Mouse (Mus musculus) heart, postnatal 0 days (tissue): ENCODE data around the gene Cdk7. TPM values are rescaled to one million over a fixed set of nuclear protein-coding genes. Genes with fewer than 3 reads are reported as not detected.

Experiments used
- ATAC-seq: fragments of 200-750 bp; cut with Nextera tagmentation; 2 replicates; pipeline ENCODE4 v1.8.0; 2017; ENCODE audit warnings: low read depth, moderate number of reproducible peaks, moderate library complexity; ENCODE audit not compliant: insufficient read depth
- DNase-seq: peaks from one replicate; pipeline ENCODE4 v3.0.0-alpha.2; 2016; ENCODE audit warnings: low spot score
- H3K27ac ChIP-seq: fragments of 300-500 bp; sonication (generic); 2 replicates; pipeline ENCODE4 v1.5.1; 2014; ENCODE audit warnings: low read depth, mild to moderate bottlenecking
- H3K27me3 ChIP-seq: fragments of 300-500 bp; sonication (generic); 2 replicates; pipeline ENCODE4 v1.6.1; 2014; ENCODE audit warnings: low read length, mixed read lengths; ENCODE audit not compliant: control insufficient read depth, insufficient read depth
- H3K36me3 ChIP-seq: fragments of 300-500 bp; sonication (generic); replicated peaks from 2 replicates; pipeline ENCODE4 v1.6.1; 2014; ENCODE audit warnings: low read length, mixed read lengths; ENCODE audit not compliant: control insufficient read depth, insufficient read depth
- H3K4me1 ChIP-seq: fragments of 300-500 bp; sonication (generic); 2 replicates; pipeline ENCODE4 v1.6.1; 2014; ENCODE audit warnings: antibody characterized with exemption; ENCODE audit not compliant: control insufficient read depth, insufficient read depth
- H3K4me2 ChIP-seq: fragments of 300-500 bp; sonication (generic); 2 replicates; pipeline ENCODE4 v1.6.1; 2014; ENCODE audit warnings: low read depth, mild to moderate bottlenecking, low read length, moderate library complexity
- H3K4me3 ChIP-seq: fragments of 300-500 bp; sonication (generic); 2 replicates; pipeline ENCODE4 v1.5.1; 2014; ENCODE audit warnings: low read depth, low read length
- H3K9ac ChIP-seq: fragments of 300-500 bp; sonication (generic); replicated peaks from 2 replicates; pipeline ENCODE4 v1.6.1; 2014; ENCODE audit warnings: low read depth, low read length, mixed read lengths
- H3K9me3 ChIP-seq: fragments of 300-500 bp; sonication (generic); replicated peaks from 2 replicates; pipeline ENCODE4 v1.6.1; 2016; ENCODE audit warnings: low read length; ENCODE audit not compliant: control insufficient read depth
- CTCF ChIP-seq: IDR thresholded peaks from 2 replicates; pipeline ENCODE4 v1.5.1; 2016; ENCODE audit warnings: antibody characterized with exemption, control low read depth, low read depth
- EP300 ChIP-seq: IDR thresholded peaks from 2 replicates; pipeline ENCODE4 v1.6.1; 2016; ENCODE audit warnings: antibody characterized with exemption, low read depth
- WGBS: fragments of 180-500 bp; shearing (Covaris S2); extraction: QIAGEN DNeasy Blood & Tissue Kit; methylation state at CpG from one replicate; pipeline ENCODE4 v1.1.7; 2014; 5-methylcytosine and 5-hydroxymethylcytosine counted together
- polyA plus RNA-seq: library from polyadenylated mRNA; unstranded; fragments of >200 nt; fragmentation: Nextera tagmentation; extraction: Ambion mirVana; gene quantifications from 2 replicates; pipeline ENCODE4 v1.2.1, GENCODE M21; 2015
- total RNA-seq: library from RNA; depleted of rRNA; stranded (reverse); fragments of >200 nt; gene quantifications from 2 replicates; pipeline ENCODE4 v1.2.3, GENCODE M21; 2014; ENCODE audit warnings: low replicate concordance

Gene Cdk7
- total and polyA plus RNA-seq, 2 experiments from 2014 or later, result 21.7 to 53.9 TPM

DNA sequence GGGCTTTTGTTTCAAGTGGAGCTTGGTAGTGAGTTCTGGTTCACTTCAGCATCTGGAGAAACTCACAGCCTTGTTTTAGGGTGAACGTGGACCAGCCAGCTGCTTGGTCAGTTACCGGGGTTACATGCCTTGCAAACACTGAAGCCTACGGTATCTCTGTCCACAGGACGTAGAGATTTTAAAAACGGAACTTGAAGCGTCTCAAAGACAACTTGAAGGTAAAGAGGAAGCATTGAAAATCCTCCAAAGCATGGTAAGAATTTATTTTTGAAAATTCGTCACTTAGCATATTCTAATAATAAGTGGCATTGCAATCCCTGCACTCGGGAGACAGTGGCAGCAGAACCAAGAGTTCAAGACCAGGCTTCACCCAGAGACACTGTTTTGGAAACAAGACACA is 49.1 kb downstream of the Cdk7 start:
- H3K36me3 ChIP-seq, result no peaks in the 10 kb centered on the region
- WGBS, result 80% methylated on average over 8 of the region's 8 CpGs
- no peak overlapping the region for H3K9ac ChIP-seq
- H3K4me2 ChIP-seq, result no peak overlapping the region
- TF ChIP-seq CTCF (no peak), EP300 (no peak)
- H3K4me1 ChIP-seq, result no peaks in the 10 kb centered on the region
- ATAC-seq (no peak), DNase-seq (no peak)
- no peak overlapping the region for H3K27ac ChIP-seq
- no peaks in the 10 kb centered on the region for H3K27me3 ChIP-seq
- no peak overlapping the region for H3K4me3 ChIP-seq
- no peaks in the 10 kb centered on the region for H3K9me3 ChIP-seq

DNA sequence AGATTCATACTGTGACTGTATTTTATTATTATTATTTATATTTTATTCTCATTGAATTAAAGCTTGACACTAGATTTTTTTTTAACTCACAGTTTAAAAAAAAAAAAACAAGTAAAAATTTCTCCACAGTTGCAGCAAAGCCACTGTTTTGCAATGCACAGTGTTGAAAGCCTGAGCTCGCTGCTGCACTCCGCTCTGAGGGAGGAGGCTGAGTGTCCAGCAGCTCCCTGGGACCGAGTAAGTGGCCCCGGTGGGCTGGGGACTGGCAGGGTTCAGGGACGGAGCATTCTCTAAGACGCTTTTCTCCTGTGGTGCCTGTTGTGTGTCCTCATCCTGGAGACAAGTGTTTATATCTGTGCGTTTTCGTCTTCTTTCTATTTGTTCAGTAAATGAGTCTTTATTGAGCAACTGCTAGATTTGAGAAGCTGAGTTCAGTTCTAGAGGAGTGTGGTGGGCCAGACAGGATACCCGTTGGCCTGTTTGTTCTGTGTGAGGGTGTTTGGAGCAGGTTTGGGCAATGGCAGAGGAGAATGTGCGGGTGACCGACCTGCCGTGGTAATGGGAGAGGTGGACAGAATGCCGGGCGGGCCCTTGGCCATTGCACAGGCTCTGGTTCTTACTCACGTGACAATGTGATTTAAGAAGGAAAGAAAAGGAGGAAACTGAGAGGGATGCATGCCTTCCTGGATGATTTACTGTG is 54.7 kb downstream of the Cdk7 start:
- Histone ChIP-seq H3K4me1 (no peaks in the 10 kb centered on the region), H3K27ac (no peak overlapping the region), H3K4me2 (no peak overlapping the region), H3K27me3 (no peaks in the 10 kb centered on the region), H3K9me3 (no peaks in the 10 kb centered on the region), H3K9ac (no peak overlapping the region), H3K4me3 (no peak overlapping the region), H3K36me3 (no peaks in the 10 kb centered on the region)
- no peak for TF ChIP-seq EP300
- TF ChIP-seq CTCF, result no peak
- ATAC-seq (no peak), DNase-seq (no peak)
- WGBS, result 77% methylated on average over 15 of the region's 15 CpGs

DNA sequence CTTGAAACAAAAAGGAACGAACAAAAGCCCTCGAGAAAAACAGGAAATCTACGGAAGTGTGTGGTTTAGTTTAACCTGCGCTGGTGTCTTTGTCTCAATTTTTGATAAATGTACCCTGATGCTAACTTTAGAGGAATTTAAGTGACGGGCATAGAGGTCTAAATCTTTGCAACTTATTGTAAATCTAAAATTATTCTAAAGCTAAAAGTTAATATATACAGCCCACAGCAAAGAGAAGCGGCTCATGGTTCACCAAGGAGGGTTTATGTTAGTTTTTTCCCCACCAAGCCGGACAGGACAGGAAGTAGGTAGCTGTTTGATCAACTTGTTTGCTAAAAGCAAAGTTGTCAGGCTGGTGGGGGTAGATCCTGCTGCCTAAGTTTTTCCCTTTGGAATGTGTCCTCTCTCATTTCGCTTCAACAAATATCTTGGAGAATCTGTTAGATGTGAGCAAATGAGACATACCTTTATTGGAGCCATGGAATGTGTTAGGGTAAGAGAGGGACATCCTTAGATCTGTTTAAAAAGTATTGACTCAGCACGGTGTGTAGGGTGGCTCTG is 60.5 kb downstream of the Cdk7 start:
- 52% methylated on average over 9 of the region's 9 CpGs for WGBS
- Histone ChIP-seq H3K4me3 (peak overlapping the region; percentile 62), H3K4me1 (no peaks in the 10 kb centered on the region), H3K9me3 (no peaks in the 10 kb centered on the region), H3K4me2 (peak overlapping the region; percentile 78), H3K27me3 (no peaks in the 10 kb centered on the region), H3K9ac (peak overlapping the region; percentile 61), H3K27ac (0 out of 2 replicates have a peak overlapping the region, but pooled peaks have one; percentile 64), H3K36me3 (peaks cover 12% of the 10 kb centered on the region)
- no peak for ATAC-seq
- TF ChIP-seq CTCF, result no peak
- TF ChIP-seq EP300, result no peak
- DNase-seq, result no peak

DNA sequence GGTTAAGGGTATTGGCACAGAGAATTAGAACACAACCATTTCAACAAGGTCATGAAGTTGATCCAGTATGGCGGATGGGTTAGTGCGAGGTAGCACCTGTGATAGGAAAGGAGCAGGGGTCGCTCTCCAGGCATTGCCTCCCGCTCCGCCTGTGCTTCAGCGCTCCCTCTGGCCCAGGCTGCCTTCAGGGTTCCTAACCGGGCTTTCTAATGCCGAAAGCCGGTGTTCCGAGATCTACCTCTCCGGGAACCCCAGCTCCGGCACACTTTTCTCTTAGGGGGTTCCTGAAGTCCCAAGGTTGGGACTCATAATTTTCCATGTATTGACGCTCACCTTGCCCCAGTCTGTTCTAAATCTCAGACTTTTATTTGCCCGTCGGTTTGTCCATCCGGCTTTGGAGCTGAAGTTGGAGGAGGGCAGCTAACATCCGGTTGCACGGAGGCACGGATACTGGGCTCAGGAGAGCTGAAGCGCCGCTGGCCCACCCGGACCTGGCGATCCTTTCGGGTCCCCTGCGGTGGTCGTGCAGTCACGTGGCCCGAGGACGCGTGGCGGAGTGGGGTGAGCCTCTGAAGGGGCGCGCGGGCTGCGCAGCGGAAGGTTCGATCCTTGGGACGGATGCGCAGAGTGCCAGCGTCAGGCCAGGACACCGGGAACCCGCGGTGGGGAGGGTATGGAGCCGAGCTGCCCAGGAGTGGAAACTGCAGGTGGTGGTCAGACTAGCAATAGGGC is 61.3 kb downstream of the Cdk7 start, which contains the start of gene Ccdc125:
Ccdc125 (plus strand) TSS at position 427 of the 732 bp plus-strand sequence.
- peak within 1 kb of the TSS; percentile 62 for H3K4me3 ChIP-seq
- ATAC-seq (peak; percentile 75), DNase-seq (peak; percentile 30)
- TF ChIP-seq EP300 (no peak), CTCF (no peak)
- H3K4me2 ChIP-seq, result peak within 1 kb of the TSS; percentile 78
- 1% methylated on average over 44 of the region's 44 CpGs for WGBS
- H3K27ac ChIP-seq, result peak within 1 kb of the TSS; percentile 64
- no peaks in the 10 kb centered on the region for H3K9me3 ChIP-seq
- H3K9ac ChIP-seq, result peak within 1 kb of the TSS; percentile 61
- no peaks in the 10 kb centered on the region for H3K4me1 ChIP-seq
- H3K27me3 ChIP-seq, result no peaks in the 10 kb centered on the region
- peaks cover 12% of the 10 kb centered on the region for H3K36me3 ChIP-seq

DNA sequence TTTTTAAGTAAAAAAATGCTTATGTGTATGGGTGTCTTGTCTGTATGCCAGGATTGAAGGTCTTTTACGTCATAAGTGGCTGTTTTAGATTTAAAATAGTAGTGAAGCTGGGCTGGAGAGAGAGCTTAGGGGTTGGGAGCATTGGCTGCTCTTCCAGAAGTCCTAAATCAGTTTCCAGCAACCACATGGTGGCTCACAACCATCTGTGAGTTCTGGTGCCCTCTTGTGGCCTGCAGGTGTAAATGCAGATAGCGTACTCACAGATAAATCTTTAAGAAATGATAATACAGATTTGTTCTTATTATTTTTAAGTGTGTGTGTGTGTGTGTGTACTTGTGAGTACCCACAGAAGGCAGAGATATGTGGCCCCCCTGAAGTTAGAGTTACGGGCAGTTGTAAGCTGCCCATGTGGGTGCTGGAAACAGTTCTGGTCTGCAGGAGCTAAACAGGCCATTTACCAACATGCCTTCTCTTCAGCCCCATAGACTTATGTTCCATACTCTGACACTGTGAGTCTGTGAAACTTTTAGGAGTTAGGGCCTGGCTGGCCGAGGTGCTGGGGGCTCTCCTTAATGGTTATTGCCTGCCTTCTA is 70.8 kb downstream of the Cdk7 start:
- TF ChIP-seq EP300 (no peak), CTCF (peak; percentile 92)
- Histone ChIP-seq H3K27me3 (no peaks in the 10 kb centered on the region), H3K36me3 (peaks cover 15% of the 10 kb centered on the region; the same call in 1 of the 2 replicates), H3K9ac (no peak overlapping the region), H3K27ac (no peak overlapping the region), H3K4me3 (no peak overlapping the region), H3K4me2 (no peak overlapping the region), H3K9me3 (no peaks in the 10 kb centered on the region), H3K4me1 (no peaks in the 10 kb centered on the region)
- ATAC-seq (no peak), DNase-seq (peak; percentile 73)
- WGBS, result 40% methylated on average over 4 of the region's 4 CpGs
